Mouse (Mus musculus) naive thymus-derived CD4-positive, alpha-beta T cell, adult 2 months (primary cell): ENCODE data around the gene Ptpn11.
A peak's percentile ranks its signal among the peaks of the same experiment; 100 is the strongest.

Experiments used
- DNase-seq: peaks from one replicate; pipeline ENCODE4 v3.0.0-alpha.2; 2011; ENCODE audit warnings: low read depth

The Ptpn11 gene

GRCm38 (mm10) chr5:121179077-121179857 lies 11.9 kb downstream of the Ptpn11 start:
- DNase-seq, result no peak

DNA sequence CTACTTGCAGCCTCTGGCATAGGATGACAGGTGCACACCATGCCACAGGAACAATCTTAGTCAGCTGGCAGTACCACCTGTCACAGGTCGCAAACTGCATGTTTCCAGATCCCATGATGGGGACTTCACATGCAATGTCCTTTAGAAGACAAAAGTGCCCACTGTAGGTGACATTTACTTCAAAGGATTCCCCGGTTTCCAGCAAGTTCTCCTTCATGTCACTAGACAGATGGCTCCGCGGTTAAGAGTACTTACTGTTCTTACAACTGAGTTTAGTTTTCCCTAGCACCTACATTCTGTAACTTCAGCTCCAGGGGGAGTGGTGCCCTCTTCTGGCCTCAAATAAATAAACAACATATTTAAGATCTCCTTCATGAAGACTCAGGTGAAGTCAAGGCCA lies 18.4 kb downstream of the Ptpn11 start:
- DNase-seq, result peak; percentile 54

- no peak for DNase-seq
Observed at GRCm38 (mm10) chr5:121169588-121169987, 21.6 kb downstream of the Ptpn11 start.

- no peak for DNase-seq
Observed at GRCm38 (mm10) chr5:121166884-121167283, 24.3 kb downstream of the Ptpn11 start.

- no peak for DNase-seq
Observed at GRCm38 (mm10) chr5:121162923-121163322, 28.3 kb downstream of the Ptpn11 start.

- DNase-seq, result no peak
Observed at GRCm38 (mm10) chr5:121162285-121162684, 28.9 kb downstream of the Ptpn11 start.

DNA sequence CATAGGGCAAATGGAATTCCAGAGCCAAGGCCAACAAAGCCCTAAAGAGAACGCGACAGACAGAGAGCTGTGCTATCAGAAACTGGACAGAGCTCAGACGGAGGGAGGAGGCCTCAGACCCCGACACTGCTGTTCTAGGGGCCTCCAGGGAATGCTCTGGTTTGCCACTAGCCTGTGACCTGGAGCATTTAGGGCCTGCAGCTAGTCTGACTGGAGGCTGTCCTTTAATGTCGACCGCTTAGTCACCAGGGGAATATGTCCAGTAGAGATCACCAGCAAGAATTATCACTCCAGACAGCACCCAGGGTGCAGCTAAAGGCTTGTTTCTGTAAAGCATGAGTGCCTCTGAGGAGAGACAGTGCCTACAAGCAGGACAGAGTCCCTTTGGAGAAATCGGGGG lies 32.2 kb downstream of the Ptpn11 start:
- no peak for DNase-seq

DNA sequence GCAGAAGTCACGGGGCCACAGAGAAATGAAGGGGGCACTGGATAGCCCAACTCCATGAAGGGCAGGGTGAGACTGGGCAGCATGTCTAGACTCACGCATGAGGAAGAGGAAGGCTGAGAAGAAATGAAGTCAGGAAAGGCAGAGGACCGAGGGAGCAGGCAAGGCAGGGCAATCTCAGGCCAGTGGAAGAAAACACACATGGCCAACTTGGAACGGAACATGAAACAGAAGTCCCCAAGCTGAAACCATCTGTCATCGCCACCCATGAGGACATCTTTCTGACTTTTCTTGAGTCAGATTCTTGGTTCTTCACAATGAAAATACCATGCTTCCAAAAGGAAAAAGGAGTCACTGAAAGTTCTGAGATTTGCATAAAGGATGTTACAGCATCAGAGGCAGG lies 33.7 kb downstream of the Ptpn11 start:
- no peak for DNase-seq

DNA sequence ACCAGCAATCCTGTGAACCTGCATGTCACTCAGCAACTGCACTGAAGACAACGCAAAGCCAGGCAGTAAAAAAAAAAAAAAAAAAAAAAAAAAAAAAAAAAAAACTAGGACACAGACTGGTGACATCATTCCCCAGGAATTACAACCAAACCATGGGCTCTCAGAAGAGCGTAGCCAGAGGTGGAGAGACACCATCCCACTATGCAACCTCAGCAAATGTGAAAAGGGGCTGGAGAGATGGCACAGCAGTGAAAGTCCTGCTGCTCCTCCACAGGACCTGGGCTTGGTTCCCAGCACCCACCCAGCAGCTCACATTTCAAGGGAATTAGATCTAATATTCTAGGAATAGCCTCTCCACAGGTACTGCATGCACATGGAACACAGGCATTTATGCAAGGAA lies 34.2 kb downstream of the Ptpn11 start:
- no peak for DNase-seq

GRCm38 (mm10) chr5:121156121-121156520 lies 35.1 kb downstream of the Ptpn11 start:
- no peak for DNase-seq

DNA sequence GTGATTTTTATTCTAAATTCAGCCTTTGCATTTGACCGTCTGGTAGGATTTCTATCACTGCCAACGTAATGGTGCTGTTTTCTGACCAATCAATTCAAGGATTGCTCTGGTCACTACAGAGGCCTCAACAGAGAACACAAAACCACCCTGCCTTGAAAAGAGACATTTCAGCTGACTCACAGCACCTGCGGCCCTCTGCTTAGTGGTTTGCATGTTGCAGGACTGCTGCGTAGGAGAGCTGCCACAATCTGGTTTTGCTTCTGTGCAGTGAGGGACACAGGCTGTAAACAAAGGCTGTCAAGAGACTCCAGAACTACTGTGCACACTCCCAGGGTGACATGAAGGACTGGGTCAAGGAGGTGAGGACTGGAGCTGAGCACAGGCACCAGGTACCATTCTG lies 40.5 kb downstream of the Ptpn11 start:
- no peak for DNase-seq

DNA sequence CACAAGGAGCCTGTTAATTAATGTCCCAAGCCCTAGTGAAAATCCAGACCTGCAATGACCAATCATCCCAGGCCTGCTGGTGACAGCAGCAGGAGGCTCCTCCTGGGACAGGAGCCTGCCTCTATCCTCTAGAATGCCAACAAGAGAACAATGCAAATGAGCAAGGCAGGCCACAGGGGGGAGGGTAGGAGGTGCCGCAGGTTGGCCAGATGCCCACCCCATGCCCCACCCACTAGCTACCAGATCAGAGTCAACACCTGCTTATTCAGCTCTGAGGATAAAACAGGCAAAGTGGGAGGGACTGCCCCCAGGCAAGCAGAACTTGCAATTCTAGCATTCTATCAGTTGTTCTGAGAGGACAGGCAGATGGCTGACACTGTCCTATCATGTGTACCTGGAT lies 42.0 kb downstream of the Ptpn11 start:
- no peak for DNase-seq

- no peak for DNase-seq
Observed at GRCm38 (mm10) chr5:121146275-121146674, 44.9 kb downstream of the Ptpn11 start.

DNA sequence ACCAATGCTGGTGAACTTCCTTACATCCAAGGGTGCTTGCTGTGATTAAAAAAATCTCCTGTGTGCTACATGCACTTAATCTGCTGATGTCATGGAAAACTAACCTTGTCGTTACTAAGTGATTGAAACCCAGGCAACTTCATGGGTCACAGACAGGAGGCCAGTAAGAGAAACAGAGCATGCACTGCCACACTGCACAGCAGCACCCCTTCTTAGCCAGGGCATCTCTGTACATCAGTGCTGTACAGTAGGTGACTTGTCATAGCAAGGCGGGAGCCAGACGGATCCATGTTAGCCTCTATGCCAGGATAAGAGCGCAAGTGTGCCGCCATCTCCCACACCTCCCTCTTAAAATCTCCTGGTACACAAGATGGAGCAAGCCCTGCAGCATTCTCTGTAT lies 45.6 kb downstream of the Ptpn11 start:
- no peak for DNase-seq

DNA sequence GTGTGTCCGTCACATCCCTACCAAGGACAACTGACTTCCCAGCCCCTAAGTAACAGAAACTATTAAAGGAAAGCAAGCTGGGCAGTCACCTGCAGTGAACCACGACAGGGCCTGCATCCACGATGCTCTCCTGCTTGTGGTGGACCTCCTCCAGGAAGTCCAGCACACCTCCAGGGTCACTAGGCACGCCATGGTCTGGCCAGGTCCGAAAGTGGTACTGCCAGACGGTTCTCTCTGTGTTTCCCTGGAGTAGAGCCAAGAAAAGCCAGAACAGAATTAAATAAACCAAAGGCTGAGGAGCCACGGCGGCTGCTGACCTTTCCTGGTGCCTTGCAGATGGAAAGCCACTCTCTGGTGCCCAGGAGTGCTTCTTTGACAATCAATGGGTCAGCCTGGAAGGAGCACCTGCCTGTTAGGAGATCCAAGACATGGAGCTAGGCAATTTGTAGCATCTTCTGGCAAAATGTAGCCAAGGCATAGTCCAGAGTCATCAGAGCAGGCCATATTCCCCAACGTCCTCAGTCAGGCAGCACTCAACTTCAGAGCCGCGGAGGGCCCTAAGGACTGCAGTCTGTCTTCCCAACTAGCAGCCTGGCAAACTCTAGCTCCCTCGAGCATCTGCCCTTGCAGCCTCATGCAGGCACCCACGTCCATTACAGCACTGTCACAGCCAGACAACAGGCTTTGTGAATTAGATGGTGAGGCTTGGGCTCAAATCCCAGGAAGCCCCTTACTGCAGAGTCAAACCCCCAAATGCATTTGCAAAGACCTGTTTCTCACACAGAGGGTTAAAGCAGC lies 46.6 kb downstream of the Ptpn11 start:
- no peak for DNase-seq

- DNase-seq, result no peak
Observed at GRCm38 (mm10) chr5:121142431-121143119, 48.6 kb downstream of the Ptpn11 start.

- DNase-seq, result no peak
Observed at GRCm38 (mm10) chr5:121140276-121140675, 50.9 kb downstream of the Ptpn11 start.

GRCm38 (mm10) chr5:121137125-121137524 lies 54.1 kb downstream of the Ptpn11 start:
- DNase-seq, result no peak

- DNase-seq, result no peak
Observed at GRCm38 (mm10) chr5:121131801-121132200, 59.4 kb downstream of the Ptpn11 start.

DNA sequence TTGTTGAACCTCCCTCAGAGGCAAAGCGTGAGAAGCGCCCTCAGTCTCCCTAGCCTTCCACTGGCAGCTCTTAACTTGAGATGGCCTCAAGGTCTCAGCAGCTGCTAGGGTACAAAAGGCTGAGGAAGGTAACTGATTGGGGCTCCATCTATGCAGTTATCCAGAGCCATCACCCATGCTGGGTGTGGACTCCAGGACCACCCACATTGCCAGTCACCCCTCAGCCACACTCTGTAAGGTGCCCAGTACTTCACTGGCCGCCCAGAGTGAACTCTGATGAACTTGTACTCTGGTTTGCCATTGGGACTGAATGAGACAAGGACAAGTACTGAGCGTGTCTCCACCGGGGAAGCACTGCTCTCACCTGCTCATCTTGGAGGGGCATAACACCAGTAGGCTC lies 61.9 kb downstream of the Ptpn11 start:
- no peak for DNase-seq

GRCm38 (mm10) chr5:121126051-121126450 lies 65.1 kb downstream of the Ptpn11 start:
- DNase-seq, result peak; percentile 50

- no peak for DNase-seq
Observed at GRCm38 (mm10) chr5:121125563-121125962, 65.6 kb downstream of the Ptpn11 start.
